Mouse (Mus musculus): ENCODE results near the gene Ift81.

Gene Ift81

DNA sequence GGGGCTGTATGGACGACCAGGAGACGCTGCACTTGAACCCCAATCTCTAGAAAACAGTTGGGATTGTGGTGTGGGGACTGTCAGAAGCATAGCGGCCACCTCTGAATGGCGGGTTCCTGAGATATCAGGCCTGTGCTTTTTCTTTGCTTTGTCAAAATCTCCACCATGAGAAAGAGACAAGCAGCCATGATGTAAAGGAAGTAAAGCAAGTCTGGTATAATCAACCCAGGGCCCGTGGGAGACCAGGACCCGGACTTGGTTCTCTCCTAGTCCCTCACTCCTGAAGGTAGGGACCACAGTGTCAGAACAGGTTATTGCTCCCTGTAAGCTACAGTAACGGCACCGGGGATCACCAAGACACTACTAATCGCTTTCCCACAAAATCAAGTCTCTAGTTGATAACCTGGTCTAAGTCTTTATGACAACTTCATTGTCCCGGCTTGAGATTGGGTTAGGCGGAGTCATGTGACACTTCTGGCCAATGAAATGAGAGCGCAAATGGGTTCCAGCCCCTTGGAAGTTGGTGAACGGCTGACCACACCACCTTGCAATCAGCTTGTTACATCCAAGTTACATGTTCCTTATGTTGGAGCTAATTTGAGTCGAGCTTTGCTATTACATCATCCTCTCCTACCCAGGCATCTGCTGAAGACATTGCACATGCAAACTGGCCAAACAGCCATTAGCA lies 11.4 kb upstream of the Ift81 start:
- no peak for DNase-seq (ENCODE audit: low read depth)

DNA sequence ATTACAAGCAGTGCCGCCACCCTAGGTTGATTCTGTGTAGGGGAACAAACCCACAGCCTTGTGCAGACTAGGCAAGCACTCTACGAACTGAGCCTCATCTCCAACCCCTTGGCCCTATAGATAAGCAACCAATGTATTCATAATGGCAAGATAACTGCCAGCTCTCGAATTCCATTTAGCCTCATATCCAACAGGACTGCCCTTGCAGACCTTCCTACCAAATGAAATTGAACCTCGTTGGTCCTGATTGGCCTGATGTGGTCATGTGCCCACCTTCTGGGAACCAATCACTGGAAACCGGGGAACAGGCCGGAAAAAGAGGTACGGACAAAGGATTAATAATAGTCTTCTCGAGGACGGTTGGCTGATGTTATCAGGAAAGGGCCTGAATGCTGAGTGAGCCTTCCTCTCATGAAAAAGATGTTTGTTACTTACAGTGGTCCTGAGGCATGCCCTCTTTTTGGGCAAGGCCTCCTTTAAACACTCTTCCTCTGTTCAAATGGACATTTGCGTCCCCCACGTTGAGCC lies 10.7 kb upstream of the Ift81 start:
- no peak for DNase-seq (ENCODE audit: low read depth)

DNA sequence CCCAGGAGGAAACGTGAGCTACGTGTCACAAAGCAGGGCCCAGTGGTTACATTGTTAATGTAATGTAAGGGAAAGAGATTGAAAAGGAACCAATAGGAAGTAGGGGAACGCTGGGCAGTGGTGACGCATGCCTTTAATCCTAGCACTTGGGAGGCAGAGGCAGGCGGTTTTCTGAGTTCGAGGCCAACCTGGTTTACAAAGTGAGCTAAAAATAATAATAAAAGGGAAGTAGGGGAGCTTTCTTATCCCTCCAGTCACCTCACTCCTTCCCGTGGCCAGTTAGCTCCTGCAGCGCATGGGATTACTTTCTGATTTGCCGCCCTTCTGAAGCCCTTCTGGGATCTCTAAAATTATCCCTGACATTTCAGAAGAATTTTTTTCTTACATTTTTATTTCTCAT lies 9.5 kb upstream of the Ift81 start:
- DNase-seq (ENCODE audit: low read depth) = no peak

DNA sequence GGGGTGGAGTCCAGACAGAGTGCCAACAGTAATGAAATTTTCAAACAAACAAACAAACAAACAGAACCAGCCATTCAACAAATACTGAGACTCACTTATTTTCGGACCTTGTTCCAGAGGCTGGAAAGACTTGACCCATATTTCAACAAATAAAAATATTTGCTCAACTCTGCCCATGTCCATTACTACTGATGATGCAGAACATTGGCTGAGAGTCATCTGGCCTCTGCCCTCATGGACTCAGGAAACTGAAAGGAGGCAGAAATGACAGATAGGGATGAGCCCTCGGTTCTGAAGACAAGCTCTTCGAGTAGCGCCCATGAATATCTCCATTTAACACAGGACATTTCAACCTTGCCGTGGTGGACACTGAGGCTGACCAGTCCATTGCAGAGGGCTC lies 8.2 kb upstream of the Ift81 start:
- no peak for DNase-seq (ENCODE audit: low read depth)

DNA sequence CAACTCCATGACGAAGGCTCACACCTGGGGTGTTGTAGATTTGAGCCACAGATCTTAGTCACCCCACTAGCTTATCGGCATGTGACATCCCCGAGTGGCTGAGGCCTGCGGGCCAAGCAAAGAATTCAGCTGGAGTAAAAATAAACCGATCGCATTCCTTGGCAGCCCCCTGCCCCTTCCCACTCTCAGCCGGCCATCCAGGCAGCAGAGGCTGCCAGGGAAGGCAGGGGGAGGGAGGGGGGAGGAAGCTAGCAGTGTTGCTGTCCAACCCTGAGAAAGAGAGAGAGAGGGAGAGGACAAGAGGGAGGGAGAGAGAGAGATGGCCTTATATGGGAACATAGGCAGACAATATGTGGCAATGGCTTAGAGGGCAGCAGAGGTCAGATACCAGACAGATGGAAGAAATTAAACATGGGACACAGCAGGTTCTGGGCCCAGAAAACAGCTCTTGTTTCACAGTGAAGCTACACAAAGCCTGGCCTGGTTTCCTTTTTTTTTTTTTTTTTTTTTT lies 7.1 kb upstream of the Ift81 start:
- no peak for DNase-seq (ENCODE audit: low read depth)

DNA sequence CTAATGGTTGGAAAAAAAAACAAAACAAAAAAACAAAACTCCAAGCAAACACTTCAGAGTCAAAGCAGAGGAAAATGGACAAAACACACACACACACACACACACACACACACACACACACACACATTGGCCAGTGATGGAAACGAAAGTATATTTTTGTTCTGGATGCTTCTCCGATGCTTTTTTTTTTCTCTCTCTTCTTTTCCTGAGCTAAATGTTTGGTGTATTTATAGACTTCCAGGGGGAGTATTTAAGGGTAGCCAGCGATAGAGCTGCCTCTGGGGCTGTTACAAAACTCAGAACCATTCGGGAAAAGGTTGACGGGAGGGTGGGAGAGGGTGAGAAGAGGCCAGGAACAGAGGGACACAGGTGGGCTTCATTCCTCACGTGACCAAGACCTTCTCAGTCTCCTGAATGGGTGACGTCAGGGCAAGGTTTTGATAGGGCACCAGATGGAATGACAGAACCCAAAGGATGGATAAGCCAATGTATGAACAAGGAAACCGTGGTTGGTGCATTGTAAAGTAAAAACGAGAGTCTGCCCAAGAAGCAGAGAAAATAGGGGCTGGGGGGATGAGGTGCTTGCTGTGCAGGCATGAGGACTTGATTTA lies 5.5 kb upstream of the Ift81 start:
- DNase-seq (ENCODE audit: low read depth) = no peak

DNA sequence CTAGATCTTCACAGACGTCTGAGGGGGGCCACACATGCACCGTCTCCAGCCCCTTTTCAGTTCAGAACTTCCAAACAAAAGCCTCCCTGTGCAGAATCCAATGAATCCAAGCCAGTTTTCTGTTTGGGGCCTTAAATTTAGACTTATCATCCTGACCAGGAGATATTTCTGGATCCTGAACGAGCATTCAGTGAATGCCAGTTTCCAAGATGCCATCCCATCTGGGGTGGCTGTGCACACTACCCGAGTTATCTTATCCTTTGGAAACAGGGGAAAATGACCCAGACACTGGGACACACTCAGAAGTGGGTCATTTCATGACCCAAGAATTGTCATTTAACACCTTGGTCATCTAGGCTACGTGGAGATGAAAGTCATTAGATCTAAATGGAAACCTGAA lies 3.4 kb upstream of the Ift81 start:
- no peak for DNase-seq (ENCODE audit: low read depth)

DNA sequence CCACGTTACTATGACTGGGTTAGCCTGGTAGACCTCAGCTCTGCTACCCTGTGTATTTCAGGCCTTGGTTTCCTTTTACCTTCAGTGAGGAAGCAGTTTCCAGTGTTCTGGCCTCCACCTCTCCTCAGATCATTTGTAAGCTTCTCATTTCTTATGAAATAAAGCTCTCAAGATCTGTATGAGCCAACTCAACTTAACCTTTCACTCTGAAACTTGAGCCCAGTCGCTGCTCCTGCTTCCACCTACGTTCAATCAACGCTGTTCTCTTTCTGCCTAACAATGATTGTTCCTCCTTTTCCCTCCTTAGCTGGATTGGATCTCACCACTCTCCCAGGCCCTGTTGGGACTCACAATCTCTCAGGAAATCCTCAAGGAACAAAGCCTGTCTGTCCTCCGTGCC lies 2.7 kb downstream of the Ift81 start:
- no peak for DNase-seq (ENCODE audit: low read depth)

DNA sequence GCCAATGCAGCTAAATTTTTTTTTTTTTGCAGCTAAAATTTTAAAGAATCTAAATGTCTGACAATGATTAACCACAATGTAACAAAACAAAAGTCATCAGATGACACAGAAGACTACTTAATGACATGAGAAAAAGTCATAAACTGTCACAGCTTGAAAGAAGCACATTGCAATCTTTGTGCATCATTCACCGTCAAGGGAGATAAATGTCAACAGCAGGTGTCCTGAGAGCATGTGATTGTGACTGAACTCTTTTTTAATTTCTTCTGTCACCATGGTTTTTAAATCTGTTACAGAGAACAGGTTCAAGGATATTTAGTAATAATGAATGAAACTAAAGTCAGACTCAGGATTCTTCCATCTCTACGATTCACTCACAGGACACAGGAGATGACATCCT lies 9.4 kb downstream of the Ift81 start:
- no peak for DNase-seq (ENCODE audit: low read depth)

DNA sequence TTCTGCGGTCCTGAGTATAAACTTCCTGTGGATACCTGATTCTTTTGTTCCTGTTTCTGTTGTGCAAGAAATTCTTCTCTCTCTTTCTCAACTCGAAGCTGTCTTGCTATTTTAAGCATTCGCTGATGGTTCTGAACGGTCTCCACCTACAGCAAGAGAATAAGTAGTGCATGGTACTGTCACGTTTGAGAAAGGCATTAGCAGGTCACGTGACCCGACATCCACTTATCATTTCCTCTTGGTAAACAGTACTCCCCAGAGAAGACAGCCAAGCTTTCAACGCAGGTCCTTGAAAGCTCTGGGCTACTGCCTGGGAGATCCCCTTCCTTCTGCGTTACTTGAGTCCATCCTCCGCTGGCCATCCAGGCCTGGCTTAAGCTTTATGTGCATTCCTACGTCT lies 12.1 kb downstream of the Ift81 start:
- peak; percentile 38 for DNase-seq (ENCODE audit: low read depth)

DNA sequence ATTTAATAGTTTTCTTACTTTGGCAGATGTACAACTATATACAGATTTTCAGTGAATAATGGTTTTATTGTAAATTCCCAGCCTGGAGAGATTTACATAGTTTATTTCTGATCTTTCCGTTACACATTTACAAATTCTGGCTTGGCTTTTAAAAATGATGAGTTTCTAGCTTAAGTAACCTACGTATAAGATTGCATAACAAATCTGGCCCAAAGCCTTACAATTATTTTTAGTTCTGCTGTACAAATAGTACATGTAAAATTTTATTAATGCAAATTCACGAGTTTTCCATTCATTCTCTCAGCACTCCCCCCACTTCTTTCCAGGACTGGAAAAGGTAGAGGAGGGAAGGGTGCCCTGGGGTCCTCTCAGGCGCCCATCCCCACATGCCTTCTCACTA lies 18.8 kb downstream of the Ift81 start:
- DNase-seq (ENCODE audit: low read depth) = no peak

DNA sequence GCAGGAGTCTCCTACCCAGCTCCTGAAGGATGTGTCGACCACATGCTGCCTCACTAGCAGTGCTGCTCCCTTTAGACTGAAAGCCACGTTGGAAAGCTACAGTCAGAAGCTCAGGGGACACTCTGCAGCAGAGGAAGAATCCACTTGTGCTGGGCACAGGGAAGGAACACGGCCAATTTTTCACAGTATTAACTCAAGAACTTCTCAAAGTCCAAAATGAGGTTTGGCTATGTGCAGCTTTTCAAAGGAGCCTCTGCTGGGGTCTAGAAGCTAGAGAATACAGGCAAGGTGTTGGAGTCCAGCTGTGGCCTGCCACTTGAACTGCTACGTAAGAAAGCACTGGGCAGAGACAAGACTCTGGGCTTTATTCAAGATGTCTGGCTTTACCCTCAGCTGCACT lies 24.4 kb downstream of the Ift81 start:
- no peak for DNase-seq (ENCODE audit: low read depth)

DNA sequence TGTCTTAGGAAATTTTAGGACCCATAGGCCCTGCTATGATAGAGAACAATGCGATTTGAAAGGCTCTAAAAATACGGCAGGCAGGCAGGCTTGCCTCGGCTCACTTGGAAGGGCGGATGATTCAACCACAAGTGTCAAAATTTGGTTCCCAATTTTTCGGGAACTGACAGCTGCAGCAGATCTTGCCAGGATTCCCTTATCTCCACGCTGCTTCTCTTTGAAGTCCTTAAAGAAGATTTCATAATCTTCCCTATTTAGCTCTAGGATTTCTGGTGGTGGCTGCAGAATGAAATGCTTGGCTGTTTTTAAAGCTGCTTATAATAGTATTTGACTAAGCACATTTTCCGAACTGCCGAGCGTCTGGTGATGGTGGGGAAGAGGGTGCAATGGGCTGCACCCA lies 28.8 kb downstream of the Ift81 start:
- DNase-seq (ENCODE audit: low read depth) = no peak

DNA sequence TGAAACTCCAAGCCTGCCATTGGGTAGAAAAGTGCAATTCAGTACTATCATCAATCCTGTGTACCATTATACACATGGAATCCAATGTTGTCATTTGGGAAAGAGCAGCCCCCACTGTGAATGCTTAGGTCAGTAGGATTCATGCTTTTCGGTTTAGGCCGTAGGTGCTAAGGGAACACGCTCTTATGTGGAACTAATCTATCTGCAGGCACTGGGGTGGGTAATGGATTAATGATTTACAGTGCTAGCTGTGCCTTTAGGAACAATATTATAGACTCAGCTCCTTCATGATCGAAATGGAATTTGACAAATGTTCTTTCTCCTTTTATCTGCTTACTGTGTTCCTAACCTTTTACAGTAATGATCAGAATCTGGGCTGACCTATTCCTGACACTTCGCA lies 30.2 kb downstream of the Ift81 start:
- DNase-seq (ENCODE audit: low read depth) = no peak

DNA sequence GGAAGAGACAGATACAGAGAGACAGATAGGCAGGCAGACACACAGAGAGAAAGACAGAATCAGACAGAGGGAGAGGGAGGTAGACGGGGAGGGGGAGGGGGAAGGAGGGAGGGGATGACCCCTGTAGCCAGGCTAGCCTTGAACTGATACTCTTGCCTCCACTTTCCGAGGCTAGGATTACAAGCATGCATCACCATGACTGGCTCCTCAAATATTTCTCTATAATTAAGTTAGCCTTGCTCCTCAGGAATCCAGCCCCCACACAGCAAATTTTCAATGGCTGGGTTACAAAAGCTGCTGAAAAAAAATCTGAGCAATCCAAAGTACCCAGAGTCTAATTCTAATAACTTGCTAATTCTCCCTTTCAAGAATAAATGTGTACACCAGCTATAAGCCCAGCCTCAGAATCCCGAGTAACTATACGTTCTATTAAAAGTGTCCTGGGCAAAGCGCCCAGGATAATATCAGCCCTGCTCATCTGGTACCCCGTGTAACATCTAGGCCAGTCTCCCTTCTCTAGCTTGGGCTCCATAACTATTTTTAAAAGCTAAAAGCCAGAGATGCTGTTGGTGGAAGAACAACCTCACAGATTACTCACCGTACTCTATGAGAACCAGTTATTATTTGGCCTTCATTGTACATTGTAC lies 37.5 kb downstream of the Ift81 start:
- DNase-seq (ENCODE audit: low read depth) = no peak

DNA sequence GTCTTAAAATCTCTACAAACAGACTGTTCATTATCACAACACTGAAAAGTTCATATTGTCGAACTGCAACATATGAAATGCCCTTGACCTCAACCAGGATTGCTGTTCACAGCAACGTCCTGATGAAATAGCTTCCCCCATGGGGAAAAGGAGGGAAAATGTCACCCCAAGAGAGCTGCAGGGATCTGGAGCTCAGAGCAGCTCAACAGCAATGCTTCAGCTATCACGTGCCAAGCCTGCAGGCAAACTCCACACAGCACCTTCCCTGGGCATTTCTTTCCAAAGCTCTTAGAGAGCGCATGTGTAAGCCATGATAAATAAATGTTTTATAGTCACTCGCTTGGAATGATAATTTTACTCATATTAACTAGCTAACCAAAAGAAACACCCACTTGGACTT lies 42.3 kb downstream of the Ift81 start:
- DNase-seq (ENCODE audit: low read depth) = no peak

DNA sequence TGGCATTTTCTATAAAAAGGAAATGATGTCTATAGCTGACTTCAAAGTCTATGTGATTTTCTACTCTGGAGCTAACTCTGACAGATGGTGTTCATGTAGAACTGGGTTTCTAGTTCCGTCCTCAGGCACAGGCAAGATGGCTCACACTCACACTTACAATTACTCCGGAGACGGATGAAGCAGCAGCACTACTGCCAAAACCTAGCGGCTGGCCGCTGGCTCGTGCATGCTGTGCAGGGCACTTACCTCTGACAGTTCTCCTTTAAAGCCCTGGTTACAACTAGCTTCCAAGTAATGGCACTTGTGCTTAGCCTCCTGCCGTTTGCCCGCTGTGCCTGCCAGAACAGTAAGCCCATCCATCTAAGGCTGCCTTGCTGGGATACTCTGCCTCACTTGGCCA lies 47.7 kb downstream of the Ift81 start:
- DNase-seq (ENCODE audit: low read depth) = no peak

DNA sequence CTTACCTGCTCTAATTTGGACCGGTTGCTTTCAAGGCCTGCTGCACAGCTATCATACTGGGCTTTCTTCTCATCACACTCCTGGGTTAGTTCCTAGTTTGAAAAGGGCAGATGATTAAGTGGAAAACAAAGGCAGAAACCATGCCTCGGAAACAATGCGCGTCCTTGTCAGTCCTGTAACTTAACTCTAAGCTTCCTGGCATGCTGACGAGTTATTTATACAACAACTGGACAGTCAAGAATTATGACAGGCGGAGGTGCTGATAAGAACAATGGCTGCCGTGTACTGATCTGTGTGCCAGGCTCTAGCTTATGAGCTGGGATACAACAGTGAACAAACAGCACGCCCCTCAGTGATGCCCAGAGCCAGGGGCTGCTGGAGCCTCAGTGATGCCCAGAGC lies 53.7 kb downstream of the Ift81 start:
- DNase-seq (ENCODE audit: low read depth) = no peak

DNA sequence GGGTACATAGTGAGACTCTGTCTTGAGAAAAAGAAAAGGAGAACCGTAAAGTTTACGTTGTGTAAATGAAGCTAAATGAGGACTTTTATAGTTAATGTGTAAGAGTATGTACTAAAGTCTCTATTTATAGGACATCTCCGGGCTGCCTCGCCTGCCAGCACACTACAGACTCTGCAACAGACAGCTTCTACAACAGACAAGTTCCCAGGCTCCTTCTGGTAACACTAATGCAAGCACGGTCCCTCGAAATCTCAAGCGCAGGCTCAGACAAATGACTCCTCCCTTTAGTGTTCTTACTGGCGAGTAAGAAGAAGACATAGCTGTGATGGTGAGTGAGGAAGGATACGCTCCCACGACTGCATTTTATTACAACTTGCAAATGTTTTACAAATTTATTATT lies 56.2 kb downstream of the Ift81 start:
- no peak for DNase-seq (ENCODE audit: low read depth)

DNA sequence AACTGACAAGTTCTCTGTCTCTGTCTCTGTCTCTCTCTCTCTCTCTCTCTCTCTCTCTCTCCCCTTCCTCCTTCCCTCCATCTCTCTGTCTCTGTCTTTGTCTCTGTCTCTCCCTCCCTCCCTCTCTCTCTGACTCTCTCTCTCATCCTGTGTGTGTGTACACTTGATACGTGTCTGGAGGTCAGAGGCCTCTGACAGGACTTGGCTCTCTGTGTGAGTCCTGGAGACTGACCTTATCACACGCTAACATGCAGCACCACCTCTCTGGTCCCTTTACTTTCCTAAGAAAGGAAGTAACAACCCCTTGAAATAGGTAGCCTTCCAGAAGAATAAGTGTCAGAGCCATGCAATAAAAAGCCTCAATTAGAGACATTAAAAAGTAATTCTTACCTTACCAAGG lies 59.2 kb downstream of the Ift81 start:
- DNase-seq (ENCODE audit: low read depth) = no peak

DNA sequence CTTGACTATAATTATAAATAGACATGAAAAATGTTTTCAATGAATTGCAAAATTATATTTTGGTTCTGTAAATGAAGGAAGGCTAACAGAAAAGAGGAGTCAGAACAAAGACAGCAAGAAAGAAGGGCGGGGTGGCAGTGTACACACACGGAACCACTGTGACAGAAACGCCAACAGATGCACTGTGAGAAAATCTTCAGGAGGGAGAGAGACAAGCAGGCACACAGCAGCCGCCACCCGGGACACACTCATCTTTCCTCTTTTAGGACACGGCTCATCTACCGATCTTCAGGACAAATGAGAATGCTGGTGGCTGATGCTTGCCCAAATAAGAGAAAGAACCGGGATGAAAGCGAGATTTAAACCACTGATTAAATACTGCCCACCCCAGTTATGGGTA lies 61.7 kb downstream of the Ift81 start:
- no peak for DNase-seq (ENCODE audit: low read depth)

DNA sequence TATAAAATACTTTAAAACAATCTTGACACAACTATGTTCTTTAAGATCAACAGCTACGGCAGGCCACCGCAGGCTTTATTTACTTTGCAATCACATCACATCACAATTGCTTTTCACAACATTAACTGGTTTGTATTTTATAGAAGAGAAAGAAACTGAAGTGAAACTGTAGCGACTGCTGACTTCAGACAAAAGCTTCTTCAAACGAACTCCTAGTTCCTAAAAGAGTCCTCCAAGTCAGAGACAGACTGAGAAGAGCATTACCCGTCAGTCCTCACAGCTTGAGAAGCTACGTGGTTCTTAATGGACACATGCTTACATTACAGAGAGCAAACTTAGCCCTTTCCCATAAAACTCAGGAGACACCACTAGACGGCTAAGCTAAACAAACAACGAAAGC lies 63.9 kb downstream of the Ift81 start:
- DNase-seq (ENCODE audit: low read depth) = no peak

DNA sequence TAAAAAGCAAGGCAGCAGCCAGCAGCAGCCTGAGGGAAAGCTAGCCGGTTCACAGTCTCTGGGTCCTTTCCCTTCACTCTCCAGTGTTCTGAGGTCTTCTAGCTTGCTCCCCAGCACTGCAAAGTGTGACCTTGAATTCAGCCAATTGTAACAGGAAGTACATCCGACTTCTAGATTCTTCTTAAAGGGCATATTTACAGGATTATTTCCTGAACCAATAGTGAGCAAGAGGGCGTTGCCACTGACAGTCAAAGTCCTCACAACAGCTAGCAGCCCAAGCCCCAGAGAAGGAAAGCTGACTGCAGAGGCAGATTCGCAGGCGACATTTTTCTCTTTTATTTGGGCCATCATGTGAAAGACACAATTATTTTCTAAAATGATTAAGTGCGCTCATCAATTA lies 65.6 kb downstream of the Ift81 start:
- DNase-seq (ENCODE audit: low read depth) = no peak

All from c-Kit-positive CD71-negative TER-119-negative erythroid progenitor cells, embryonic 14.5 days (primary cell).